Mouse (Mus musculus) mesoderm, embryonic 11.5 days (tissue): ENCODE data around the gene Adamts2.
A peak's percentile ranks its signal among the peaks of the same experiment; 100 is the strongest.

Experiments
- DNase-seq: peaks from one replicate; pipeline ENCODE4 v3.0.0-alpha.2; 2012; ENCODE audit warnings: low read depth, low spot score

The Adamts2 gene

GRCm38 (mm10) chr11:50733146-50733545 is 131.3 kb downstream of the Adamts2 start:
- no peak for DNase-seq

GRCm38 (mm10) chr11:50734129-50734528 is 132.2 kb downstream of the Adamts2 start:
- no peak for DNase-seq

GRCm38 (mm10) chr11:50736548-50736947 is 134.7 kb downstream of the Adamts2 start:
- DNase-seq: no peak

- DNase-seq: no peak
Observed at GRCm38 (mm10) chr11:50738436-50738835, 136.6 kb downstream of the Adamts2 start.

GRCm38 (mm10) chr11:50739453-50739852 is 137.6 kb downstream of the Adamts2 start:
- DNase-seq: no peak

- no peak for DNase-seq
Observed at GRCm38 (mm10) chr11:50742146-50742545, 140.3 kb downstream of the Adamts2 start.

GRCm38 (mm10) chr11:50744971-50745370 is 143.1 kb downstream of the Adamts2 start:
- no peak for DNase-seq

GRCm38 (mm10) chr11:50746508-50746907 is 144.6 kb downstream of the Adamts2 start:
- DNase-seq: no peak

GRCm38 (mm10) chr11:50750983-50751585 is 149.2 kb downstream of the Adamts2 start:
- no peak for DNase-seq

- peak; percentile 39 for DNase-seq
Observed at GRCm38 (mm10) chr11:50757741-50758140, 155.9 kb downstream of the Adamts2 start.

GRCm38 (mm10) chr11:50766461-50766860 is 164.6 kb downstream of the Adamts2 start:
- DNase-seq: no peak

GRCm38 (mm10) chr11:50767039-50767438 is 165.2 kb downstream of the Adamts2 start:
- no peak for DNase-seq

GRCm38 (mm10) chr11:50768995-50769749 is 167.3 kb downstream of the Adamts2 start:
- DNase-seq: peak; percentile 93

GRCm38 (mm10) chr11:50771006-50771405 is 169.1 kb downstream of the Adamts2 start:
- DNase-seq: no peak

- DNase-seq: no peak
Observed at GRCm38 (mm10) chr11:50797674-50798073, 195.8 kb downstream of the Adamts2 start.

- no peak for DNase-seq
Observed at GRCm38 (mm10) chr11:50798836-50799235, 197.0 kb downstream of the Adamts2 start.

- DNase-seq: no peak
Observed at GRCm38 (mm10) chr11:50814233-50814632, 212.3 kb downstream of the Adamts2 start.

- no peak for DNase-seq
Observed at GRCm38 (mm10) chr11:50826214-50826613, 224.3 kb downstream of the Adamts2 start.

- peak; percentile 87 for DNase-seq
Observed at GRCm38 (mm10) chr11:50827010-50827953, 225.4 kb downstream of the Adamts2 start, which contains the start of gene Zfp354c. Gene Zfp354c (minus strand): TSS chr11:50827724.

- no peak for DNase-seq
Observed at GRCm38 (mm10) chr11:50835727-50836126, 233.8 kb downstream of the Adamts2 start.

- peak; percentile 94 for DNase-seq
Observed at GRCm38 (mm10) chr11:50841023-50841735, 239.3 kb downstream of the Adamts2 start, which contains the start of gene Zfp879. Gene Zfp879 (minus strand): TSS chr11:50841552.
